Mouse (Mus musculus): ENCODE data around the gene Mphosph9. TPM values are rescaled to one million over a fixed set of nuclear protein-coding genes. Genes with fewer than 3 reads are reported as not detected.

Mphosph9 gene
- polyA plus RNA-seq, 1 experiment from 2014 or later = 2.9 TPM

GRCm38 (mm10) chr5:124236180-124236579 lies 91.6 kb downstream of the Mphosph9 start:
- ATAC-seq (ENCODE audit: low FRiP score, low TSS enrichment) (no peak), DNase-seq (ENCODE audit: low spot score) (no peak)
- Histone ChIP-seq H3K27ac (replicated peaks) (no peak overlapping the region), H3K4me2 (replicated peaks; ENCODE audit: low read depth) (no peak overlapping the region), H3K27me3 (ENCODE audit: control insufficient read depth, insufficient read depth, low read length) (no peaks in the 10 kb centered on the region), H3K9ac (ENCODE audit: low read length) (no peak overlapping the region), H3K36me3 (ENCODE audit: control insufficient read depth, insufficient read depth, low read length) (no peaks in the 10 kb centered on the region), H3K9me3 (ENCODE audit: control insufficient read depth, low read length) (no peaks in the 10 kb centered on the region), H3K4me1 (replicated peaks; ENCODE audit: control insufficient read depth, insufficient read depth) (peaks cover 6% of the 10 kb centered on the region), H3K4me3 (ENCODE audit: low read depth, low read length) (no peak overlapping the region)
- TF ChIP-seq CTCF (IDR thresholded peaks at IDR 0.05; ENCODE audit: low read depth) = no peak
- no peak for TF ChIP-seq EP300 (optimal IDR thresholded peaks at IDR 0.05)
- 71% methylated on average over 4 of the region's 4 CpGs for WGBS

GRCm38 (mm10) chr5:124234778-124235177 lies 93.0 kb downstream of the Mphosph9 start:
- H3K27me3 ChIP-seq (ENCODE audit: control insufficient read depth, insufficient read depth, low read length) = no peaks in the 10 kb centered on the region
- no peak overlapping the region for H3K4me2 ChIP-seq (replicated peaks; ENCODE audit: low read depth)
- H3K36me3 ChIP-seq (ENCODE audit: control insufficient read depth, insufficient read depth, low read length) = no peaks in the 10 kb centered on the region
- H3K9ac ChIP-seq (ENCODE audit: low read length) = no peak overlapping the region
- 94% methylated on average over 6 of the region's 6 CpGs for WGBS
- no peak overlapping the region for H3K4me3 ChIP-seq (ENCODE audit: low read depth, low read length)
- no peak overlapping the region for H3K27ac ChIP-seq (replicated peaks)
- H3K4me1 ChIP-seq (replicated peaks; ENCODE audit: control insufficient read depth, insufficient read depth) = peaks cover 6% of the 10 kb centered on the region
- TF ChIP-seq EP300 (optimal IDR thresholded peaks at IDR 0.05) (no peak), CTCF (IDR thresholded peaks at IDR 0.05; ENCODE audit: low read depth) (no peak)
- H3K9me3 ChIP-seq (ENCODE audit: control insufficient read depth, low read length) = no peaks in the 10 kb centered on the region
- no peak for ATAC-seq (ENCODE audit: low FRiP score, low TSS enrichment)
- DNase-seq (ENCODE audit: low spot score) = no peak

- Histone ChIP-seq H3K27me3 (ENCODE audit: control insufficient read depth, insufficient read depth, low read length) (no peaks in the 10 kb centered on the region), H3K4me3 (ENCODE audit: low read depth, low read length) (no peak overlapping the region), H3K4me1 (replicated peaks; ENCODE audit: control insufficient read depth, insufficient read depth) (peaks cover 6% of the 10 kb centered on the region), H3K9ac (ENCODE audit: low read length) (no peak overlapping the region), H3K9me3 (ENCODE audit: control insufficient read depth, low read length) (no peaks in the 10 kb centered on the region), H3K27ac (replicated peaks) (no peak overlapping the region), H3K36me3 (ENCODE audit: control insufficient read depth, insufficient read depth, low read length) (no peaks in the 10 kb centered on the region), H3K4me2 (replicated peaks; ENCODE audit: low read depth) (no peak overlapping the region)
- ATAC-seq (ENCODE audit: low FRiP score, low TSS enrichment) = peak; percentile 51; the same call in 1 of the 2 replicates
- WGBS = 56% methylated on average over 12 of the region's 12 CpGs
- peak; percentile 39 for DNase-seq (ENCODE audit: low spot score)
- no peak for TF ChIP-seq CTCF (IDR thresholded peaks at IDR 0.05; ENCODE audit: low read depth)
- TF ChIP-seq EP300 (optimal IDR thresholded peaks at IDR 0.05) = no peak
Measured at GRCm38 (mm10) chr5:124233874-124234661, 93.7 kb downstream of the Mphosph9 start.

- Histone ChIP-seq H3K27me3 (ENCODE audit: control insufficient read depth, insufficient read depth, low read length) (no peaks in the 10 kb centered on the region), H3K27ac (replicated peaks) (0 out of 2 replicates have a peak overlapping the region, but pooled peaks have one; percentile 35), H3K4me3 (ENCODE audit: low read depth, low read length) (no peak overlapping the region), H3K36me3 (ENCODE audit: control insufficient read depth, insufficient read depth, low read length) (no peaks in the 10 kb centered on the region), H3K4me1 (replicated peaks; ENCODE audit: control insufficient read depth, insufficient read depth) (peaks cover 6% of the 10 kb centered on the region), H3K9ac (ENCODE audit: low read length) (no peak overlapping the region), H3K9me3 (ENCODE audit: control insufficient read depth, low read length) (no peaks in the 10 kb centered on the region), H3K4me2 (replicated peaks; ENCODE audit: low read depth) (no peak overlapping the region)
- TF ChIP-seq CTCF (IDR thresholded peaks at IDR 0.05; ENCODE audit: low read depth) (no peak), EP300 (optimal IDR thresholded peaks at IDR 0.05) (no peak)
- ATAC-seq (ENCODE audit: low FRiP score, low TSS enrichment) = no peak
- no peak for DNase-seq (ENCODE audit: low spot score)
- WGBS = 73% methylated on average over 8 of the region's 8 CpGs
Measured at GRCm38 (mm10) chr5:124233144-124233465, 94.7 kb downstream of the Mphosph9 start.

- H3K27ac ChIP-seq (replicated peaks) = 0 out of 2 replicates have a peak overlapping the region, but pooled peaks have one; percentile 35
- H3K36me3 ChIP-seq (ENCODE audit: control insufficient read depth, insufficient read depth, low read length) = no peaks in the 10 kb centered on the region
- H3K27me3 ChIP-seq (ENCODE audit: control insufficient read depth, insufficient read depth, low read length) = no peaks in the 10 kb centered on the region
- DNase-seq (ENCODE audit: low spot score) = no peak
- no peak overlapping the region for H3K4me3 ChIP-seq (ENCODE audit: low read depth, low read length)
- H3K4me2 ChIP-seq (replicated peaks; ENCODE audit: low read depth) = no peak overlapping the region
- 40% methylated on average over 18 of the region's 18 CpGs for WGBS
- H3K9ac ChIP-seq (ENCODE audit: low read length) = no peak overlapping the region
- peaks cover 6% of the 10 kb centered on the region for H3K4me1 ChIP-seq (replicated peaks; ENCODE audit: control insufficient read depth, insufficient read depth)
- TF ChIP-seq CTCF (IDR thresholded peaks at IDR 0.05; ENCODE audit: low read depth) = no peak
- no peak for TF ChIP-seq EP300 (optimal IDR thresholded peaks at IDR 0.05)
- H3K9me3 ChIP-seq (ENCODE audit: control insufficient read depth, low read length) = no peaks in the 10 kb centered on the region
- no peak for ATAC-seq (ENCODE audit: low FRiP score, low TSS enrichment)
Measured at GRCm38 (mm10) chr5:124232360-124233143, 95.2 kb downstream of the Mphosph9 start.

- H3K9me3 ChIP-seq (ENCODE audit: control insufficient read depth, low read length) = no peaks in the 10 kb centered on the region
- H3K4me3 ChIP-seq (ENCODE audit: low read depth, low read length) = no peak overlapping the region
- 69% methylated on average over 9 of the region's 9 CpGs for WGBS
- H3K27me3 ChIP-seq (ENCODE audit: control insufficient read depth, insufficient read depth, low read length) = no peaks in the 10 kb centered on the region
- no peak overlapping the region for H3K9ac ChIP-seq (ENCODE audit: low read length)
- TF ChIP-seq CTCF (IDR thresholded peaks at IDR 0.05; ENCODE audit: low read depth) = no peak
- TF ChIP-seq EP300 (optimal IDR thresholded peaks at IDR 0.05) = no peak
- no peak for ATAC-seq (ENCODE audit: low FRiP score, low TSS enrichment)
- H3K36me3 ChIP-seq (ENCODE audit: control insufficient read depth, insufficient read depth, low read length) = no peaks in the 10 kb centered on the region
- H3K4me1 ChIP-seq (replicated peaks; ENCODE audit: control insufficient read depth, insufficient read depth) = peaks cover 6% of the 10 kb centered on the region
- no peak overlapping the region for H3K27ac ChIP-seq (replicated peaks)
- no peak for DNase-seq (ENCODE audit: low spot score)
- H3K4me2 ChIP-seq (replicated peaks; ENCODE audit: low read depth) = no peak overlapping the region
Measured at GRCm38 (mm10) chr5:124230461-124230860, 97.3 kb downstream of the Mphosph9 start.
